Mouse (Mus musculus) MEL (cell line): ENCODE results near the gene Lonp2. TPM values are rescaled to one million over a fixed set of nuclear protein-coding genes. Genes with fewer than 3 reads are reported as not detected.

Source experiments
- DNase-seq: peaks from one replicate; pipeline ENCODE4 v3.0.0; 2011; ENCODE audit warnings: low read depth, low spot score
- H3K27ac ChIP-seq: 2 replicates; pipeline ENCODE4 v1.5.1; 2012; ENCODE audit warnings: low read depth, mild to moderate bottlenecking, control low read depth, low read length, moderate library complexity; ENCODE audit not compliant: control insufficient read depth
- H3K27me3 ChIP-seq, 2 experiments: fragments of 150-350 bp in 1 of 2; sonication (generic) in 1 of 2; 2 replicates each; pipeline ENCODE4 v1.6.1; 2012; ENCODE audit warnings: low read length in 2 of 2, mild to moderate bottlenecking in 2 of 2, improper control_type of control experiment in 1 of 2, moderate library complexity in 1 of 2; ENCODE audit not compliant: insufficient read depth in 2 of 2, control insufficient read depth in 1 of 2
- H3K36me3 ChIP-seq, 2 experiments: 2 replicates each; pipeline ENCODE4 v1.6.1; 2012 to 2014; ENCODE audit warnings: low read length in 2 of 2, improper control_type of control experiment in 1 of 2, inconsistent platforms in 1 of 2, mild to moderate bottlenecking in 1 of 2; ENCODE audit not compliant: insufficient read depth in 2 of 2, control insufficient read depth in 1 of 2
- H3K4me1 ChIP-seq, 2 experiments: fragments of 150-350 bp in 1 of 2; sonication (generic) in 1 of 2; 2 replicates each; pipeline ENCODE4 v1.6.1; 2012; ENCODE audit warnings: low read length in 2 of 2, improper control_type of control experiment in 1 of 2, mild to moderate bottlenecking in 1 of 2; ENCODE audit not compliant: insufficient read depth in 2 of 2, control insufficient read depth in 1 of 2
- H3K4me3 ChIP-seq, 2 experiments: fragments of 150-350 bp in 1 of 2; sonication (generic) in 1 of 2; 2 replicates each; pipeline ENCODE4 v1.5.1; 2012; ENCODE audit warnings: low read depth in 2 of 2, low read length in 2 of 2, mild to moderate bottlenecking in 2 of 2, moderate library complexity in 2 of 2, control low read depth in 1 of 2, improper control_type of control experiment in 1 of 2; ENCODE audit not compliant: control insufficient read depth in 1 of 2, insufficient read depth in 1 of 2
- H3K79me2 ChIP-seq: 2 replicates; pipeline ENCODE4 v1.6.1; 2012; ENCODE audit warnings: mild to moderate bottlenecking, low read length, moderate library complexity; ENCODE audit not compliant: control insufficient read depth, poor library complexity, insufficient read depth
- H3K9ac ChIP-seq: 2 replicates; pipeline ENCODE4 v1.6.1; 2012; ENCODE audit warnings: low read depth, mild to moderate bottlenecking, control low read depth, low read length, moderate library complexity; ENCODE audit not compliant: control insufficient read depth, poor library complexity, severe bottlenecking
- H3K9me3 ChIP-seq: fragments of 150-350 bp; sonication (generic); replicated peaks from 2 replicates; pipeline ENCODE4 v1.6.1; 2012; ENCODE audit warnings: mild to moderate bottlenecking, low read length, improper control_type of control experiment, moderate library complexity; ENCODE audit not compliant: insufficient read depth
- BHLHE40 ChIP-seq: IDR thresholded peaks from 2 replicates; pipeline ENCODE4 v1.6.1; 2012; ENCODE audit warnings: low read depth, mild to moderate bottlenecking, inconsistent platforms, low read length, improper control_type of control experiment, borderline replicate concordance
- CHD1 ChIP-seq: IDR thresholded peaks from 2 replicates; pipeline ENCODE4 v1.6.1; 2012; ENCODE audit warnings: low read depth, mild to moderate bottlenecking, inconsistent platforms, low read length, improper control_type of control experiment
- CHD2 ChIP-seq: IDR thresholded peaks from 2 replicates; pipeline ENCODE4 v1.6.1; 2011; ENCODE audit warnings: low read length, improper control_type of control experiment
- ELF1 ChIP-seq: IDR thresholded peaks from 2 replicates; pipeline ENCODE4 v1.6.1; 2014; ENCODE audit warnings: low read depth, mild to moderate bottlenecking, inconsistent platforms, low read length, improper control_type of control experiment, moderate library complexity
- EP300 ChIP-seq, 2 experiments: IDR thresholded peaks; 2 replicates each; pipeline ENCODE4 v1.6.1; 2011; ENCODE audit warnings: improper control_type of control experiment in 2 of 2, low read length in 2 of 2, low read depth in 1 of 2, mild to moderate bottlenecking in 1 of 2
- ETS1 ChIP-seq: IDR thresholded peaks from 2 replicates; pipeline ENCODE4 v1.6.1; 2012; ENCODE audit warnings: low read depth, mild to moderate bottlenecking, inconsistent platforms, low read length, improper control_type of control experiment, moderate library complexity
- GATA1 ChIP-seq: IDR thresholded peaks from 2 replicates; pipeline ENCODE4 v1.6.1; 2011; ENCODE audit warnings: low read depth, low read length, improper control_type of control experiment
- HCFC1 ChIP-seq: IDR thresholded peaks from 2 replicates; pipeline ENCODE4 v1.6.1; 2012; ENCODE audit warnings: low read depth, mild to moderate bottlenecking, inconsistent platforms, low read length, improper control_type of control experiment, moderate library complexity
- JUND ChIP-seq: IDR thresholded peaks from 2 replicates; pipeline ENCODE4 v1.6.1; 2011; ENCODE audit warnings: low read depth, mild to moderate bottlenecking, improper control_type of control experiment, low read length
- KAT2A ChIP-seq: conservative IDR thresholded peaks from 2 replicates; pipeline ENCODE4 v1.6.1; 2012; ENCODE audit warnings: low read depth, low read length, improper control_type of control experiment, inconsistent platforms
- MAZ ChIP-seq: IDR thresholded peaks from 2 replicates; pipeline ENCODE4 v1.6.1; 2012; ENCODE audit warnings: low read depth, mild to moderate bottlenecking, inconsistent platforms, low read length, improper control_type of control experiment
- MXI1 ChIP-seq: IDR thresholded peaks from 2 replicates; pipeline ENCODE4 v1.6.1; 2011; ENCODE audit warnings: mild to moderate bottlenecking, low read depth, low read length, improper control_type of control experiment
- MYB ChIP-seq: IDR thresholded peaks from 2 replicates; pipeline ENCODE4 v1.6.1; 2011; ENCODE audit warnings: mild to moderate bottlenecking, low read depth, low read length, improper control_type of control experiment
- MYC ChIP-seq: IDR thresholded peaks from 2 replicates; pipeline ENCODE4 v1.6.1; 2011; ENCODE audit warnings: low read depth, mild to moderate bottlenecking, low read length, improper control_type of control experiment, moderate library complexity
- NELFE ChIP-seq: IDR thresholded peaks from 2 replicates; pipeline ENCODE4 v1.6.1; 2011; ENCODE audit warnings: low read depth, low read length, improper control_type of control experiment
- NRF1 ChIP-seq: IDR thresholded peaks from 2 replicates; pipeline ENCODE4 v1.6.1; 2014; ENCODE audit warnings: low read depth, mild to moderate bottlenecking, inconsistent platforms, low read length, improper control_type of control experiment, moderate library complexity; ENCODE audit not compliant: poor library complexity, insufficient read depth, severe bottlenecking
- POLR2A ChIP-seq, 2 experiments: IDR thresholded peaks; 2 replicates each; pipeline ENCODE4 v1.6.1; 2011 to 2012; ENCODE audit warnings: low read length in 2 of 2, mild to moderate bottlenecking in 2 of 2, control low read depth in 1 of 2, improper control_type of control experiment in 1 of 2, low read depth in 1 of 2, moderate library complexity in 1 of 2; ENCODE audit not compliant: control insufficient read depth in 1 of 2, insufficient read depth in 1 of 2, poor library complexity in 1 of 2
- RCOR1 ChIP-seq: IDR thresholded peaks from 2 replicates; pipeline ENCODE4 v1.6.1; 2012; ENCODE audit warnings: low read depth, mild to moderate bottlenecking, inconsistent platforms, low read length, improper control_type of control experiment
- SIN3A ChIP-seq: IDR thresholded peaks from 2 replicates; pipeline ENCODE4 v1.6.1; 2012; ENCODE audit warnings: low read length, improper control_type of control experiment, inconsistent platforms
- TAL1 ChIP-seq: IDR thresholded peaks from 2 replicates; pipeline ENCODE4 v1.6.1; 2012; ENCODE audit warnings: mild to moderate bottlenecking, inconsistent platforms, low read length, moderate library complexity, mixed read lengths
- TBP ChIP-seq: IDR thresholded peaks from 2 replicates; pipeline ENCODE4 v1.8.0; 2011; ENCODE audit warnings: low read depth, low read length, improper control_type of control experiment
- TCF12 ChIP-seq: IDR thresholded peaks from 2 replicates; pipeline ENCODE4 v1.6.1; 2014; ENCODE audit warnings: low read depth, mild to moderate bottlenecking, inconsistent platforms, low read length, improper control_type of control experiment, moderate library complexity
- UBTF ChIP-seq: IDR thresholded peaks from 2 replicates; pipeline ENCODE4 v1.6.1; 2012; ENCODE audit warnings: low read depth, mild to moderate bottlenecking, inconsistent platforms, low read length, improper control_type of control experiment, moderate library complexity, borderline replicate concordance; ENCODE audit not compliant: insufficient read depth
- USF1 ChIP-seq: IDR thresholded peaks from 2 replicates; pipeline ENCODE4 v1.6.1; 2014; ENCODE audit warnings: low read depth, mild to moderate bottlenecking, inconsistent platforms, low read length, improper control_type of control experiment, moderate library complexity
- USF2 ChIP-seq, 2 experiments: IDR thresholded peaks; 2 replicates each; pipeline ENCODE4 v1.6.1; 2011 to 2012; ENCODE audit warnings: improper control_type of control experiment in 2 of 2, low read length in 2 of 2, borderline replicate concordance in 1 of 2, inconsistent platforms in 1 of 2, low read depth in 1 of 2, mild to moderate bottlenecking in 1 of 2; ENCODE audit not compliant: insufficient read depth in 1 of 2
- ZC3H11A ChIP-seq: IDR thresholded peaks from 2 replicates; pipeline ENCODE4 v1.6.1; 2012; ENCODE audit warnings: low read depth, mild to moderate bottlenecking, inconsistent platforms, low read length, improper control_type of control experiment
- ZKSCAN1 ChIP-seq: IDR thresholded peaks from 2 replicates; pipeline ENCODE4 v1.6.1; 2012; ENCODE audit warnings: low read depth, mild to moderate bottlenecking, inconsistent platforms, low read length, improper control_type of control experiment, moderate library complexity
- polyA plus RNA-seq, 2 experiments: library from polyadenylated mRNA; stranded (reverse) in 1 of 2; unstranded in 1 of 2; fragments of >175 nt in 1 of 2; fragments of >200 nt in 1 of 2; gene quantifications; 2 replicates each; pipeline versions ENCODE4 v1.2.1 to v1.2.4; 2012; ENCODE audit warnings: low replicate concordance in 2 of 2, low read depth in 1 of 2; ENCODE audit not compliant: insufficient read length in 2 of 2, insufficient read depth in 1 of 2, missing spikeins in 1 of 2
- total RNA-seq: library from RNA; depleted of rRNA; stranded (reverse); fragments of 300-350 nt; gene quantifications from 2 replicates; pipeline ENCODE4 v1.2.3, GENCODE M21; 2012

Gene Lonp2
- total and polyA plus RNA-seq, 3 experiments = 26.6 to 31.2 TPM; not detected in 1

- peaks cover 0 to 2% of the 10 kb centered on the region in 2 experiments; a peak in 1 of 4 replicates for H3K27me3 ChIP-seq
Measured at GRCm38 (mm10) chr8:86745221-86745934, 121.5 kb downstream of the Lonp2 start, which contains the start of the genes Gm10638 and Siah1a. Gm10638 (plus strand) TSS chr8:86745699. Siah1a (minus strand) TSS chr8:86745934.

GRCm38 (mm10) chr8:86745935-86746441 is 122.1 kb downstream of the Lonp2 start:
- Histone ChIP-seq H3K4me1 (peaks cover 11 to 22% of the 10 kb centered on the region in 2 experiments), H3K9me3 (no peaks in the 10 kb centered on the region), H3K4me3 (peak overlapping the region; percentile 78 to 87), H3K27ac (peak overlapping the region; percentile 59), H3K79me2 (peaks cover 40% of the 10 kb centered on the region), H3K27me3 (peaks cover 0 to 2% of the 10 kb centered on the region in 2 experiments; a peak in 1 of 4 replicates), H3K9ac (peak overlapping the region; percentile 85), H3K36me3 (peaks cover 0 to 36% of the 10 kb centered on the region in 2 experiments; a peak in 2 of 4 replicates)
- DNase-seq = peak; percentile 92
- TF ChIP-seq ZC3H11A (no peak), UBTF (0 out of 2 replicates have a peak, but pooled peaks have one; percentile 45), MYC (no peak), GATA1 (no peak), MXI1 (peak; percentile 72), BHLHE40 (no peak), SIN3A (no peak; the same call in 1 of the 2 replicates), USF2 (IDR thresholded peaks at IDR 0.05; ENCODE audit: borderline replicate concordance in 1 of 2, insufficient read depth in 1 of 2, low read depth in 1 of 2, low read length in 2 of 2) (no peak), TCF12 (peak; percentile 23; the same call in 1 of the 2 replicates), JUND (no peak), ETS1 (no peak), NELFE (peak; percentile 86), TBP (no peak), NRF1 (peak; percentile 79), USF1 (no peak), ELF1 (no peak), TAL1 (no peak), CHD2 (no peak), RCOR1 (no peak), MAZ (no peak), CHD1 (no peak), POLR2A (IDR thresholded peaks at IDR 0.05; ENCODE audit: control insufficient read depth in 1 of 2, insufficient read depth in 1 of 2, low read depth in 1 of 2, low read length in 2 of 2, poor library complexity in 1 of 2) (peak; percentile 79 to 93), KAT2A (no peak), EP300 (IDR thresholded peaks at IDR 0.05; ENCODE audit: low read depth in 1 of 2, low read length in 2 of 2) (no peak), HCFC1 (0 out of 2 replicates have a peak, but pooled peaks have one; percentile 45), MYB (peak; percentile 67)

More at GRCm38 (mm10) chr8:86745221-86745934, 121.5 kb downstream of the Lonp2 start, which contains the start of the genes Gm10638 and Siah1a:
- peaks cover 0 to 42% of the 10 kb centered on the region in 2 experiments; a peak in 2 of 4 replicates for H3K36me3 ChIP-seq
- DNase-seq = peak; percentile 81
- peaks cover 15 to 22% of the 10 kb centered on the region in 2 experiments for H3K4me1 ChIP-seq
- H3K9me3 ChIP-seq = no peaks in the 10 kb centered on the region
- H3K27ac ChIP-seq = peak within 1 kb of the TSS; percentile 59
- H3K79me2 ChIP-seq = peaks cover 44% of the 10 kb centered on the region
- H3K4me3 ChIP-seq = peak within 1 kb of the TSS; percentile 78 to 87
- TF ChIP-seq POLR2A (IDR thresholded peaks at IDR 0.05; ENCODE audit: control insufficient read depth in 1 of 2, insufficient read depth in 1 of 2, low read depth in 1 of 2, low read length in 2 of 2, poor library complexity in 1 of 2) = 0 out of 4 replicates have a peak, but pooled peaks of 1 of the 2 experiments have one; percentile 21
- TF ChIP-seq MAZ = peak; percentile 7; the same call in 1 of the 2 replicates
- no peak for TF ChIP-seq TAL1
- TF ChIP-seq MXI1 = peak; percentile 17; the same call in 1 of the 2 replicates
- TF ChIP-seq ZKSCAN1 = no peak
- TF ChIP-seq USF1 = no peak
- TF ChIP-seq, all 39 proteins: peak for 3
- H3K9ac ChIP-seq = peak within 1 kb of the TSS; percentile 85
